Mouse (Mus musculus) monocyte, adult 5-6 weeks (primary cell): ENCODE data around the gene Gnl2. TPM values are rescaled to one million over a fixed set of nuclear protein-coding genes. Genes with fewer than 3 reads are reported as not detected.

Experiments used
- ATAC-seq: fragments of 153-309, 156-312 bp; replicated peaks from 2 replicates; pipeline ENCODE4 v1.8.0; 2017; ENCODE audit warnings: mild to moderate bottlenecking; ENCODE audit not compliant: low TSS enrichment, insufficient number of reproducible peaks, severe bottlenecking, poor library complexity, low FRiP score
- total RNA-seq: library from RNA; stranded (forward); fragments of 200-1000, 200-491, 200-594 nt; gene quantifications from 3 replicates; pipeline ENCODE4 v1.2.3, GENCODE M21; 2017

Gene Gnl2
- 115 to 144 TPM (median 122 TPM) in 3 replicates for total RNA-seq

- ATAC-seq, result peak; percentile 74
Measured at GRCm38 (mm10) chr4:125015806-125016635, at the start of gene Gnl2. Gnl2 (plus strand) TSS chr4:125016585.

GRCm38 (mm10) chr4:124968711-124969110 is 47.7 kb upstream of the Gnl2 start:
- no peak for ATAC-seq

GRCm38 (mm10) chr4:124969219-124969848 is 47.1 kb upstream of the Gnl2 start:
- ATAC-seq, result no peak

GRCm38 (mm10) chr4:124970194-124970593 is 46.2 kb upstream of the Gnl2 start:
- ATAC-seq, result no peak

GRCm38 (mm10) chr4:124970677-124971076 is 45.7 kb upstream of the Gnl2 start:
- ATAC-seq, result no peak

- ATAC-seq, result no peak
Measured at GRCm38 (mm10) chr4:124971094-124971493, 45.3 kb upstream of the Gnl2 start.

GRCm38 (mm10) chr4:124972316-124972715 is 44.1 kb upstream of the Gnl2 start:
- no peak for ATAC-seq

- ATAC-seq, result no peak
Measured at GRCm38 (mm10) chr4:124973296-124973695, 43.1 kb upstream of the Gnl2 start.

GRCm38 (mm10) chr4:124978201-124978600 is 38.2 kb upstream of the Gnl2 start:
- no peak for ATAC-seq

GRCm38 (mm10) chr4:124983893-124984526 is 32.4 kb upstream of the Gnl2 start:
- no peak for ATAC-seq

GRCm38 (mm10) chr4:124984871-124985670 is 31.3 kb upstream of the Gnl2 start:
- no peak for ATAC-seq

GRCm38 (mm10) chr4:124985671-124986602 is 30.4 kb upstream of the Gnl2 start, which contains the start of gene Rspo1:
Rspo1 (plus strand) TSS chr4:124986430.
- ATAC-seq, result no peak

- ATAC-seq, result no peak
Measured at GRCm38 (mm10) chr4:124986739-124987710, 29.4 kb upstream of the Gnl2 start.

GRCm38 (mm10) chr4:124987711-124988097 is 28.7 kb upstream of the Gnl2 start:
- ATAC-seq, result no peak

- ATAC-seq, result no peak
Measured at GRCm38 (mm10) chr4:124988382-124988781, 28.0 kb upstream of the Gnl2 start.

GRCm38 (mm10) chr4:124989787-124990253 is 26.6 kb upstream of the Gnl2 start:
- no peak for ATAC-seq

- ATAC-seq, result no peak
Measured at GRCm38 (mm10) chr4:124990325-124990724, 26.1 kb upstream of the Gnl2 start.
